Mouse (Mus musculus) ES-E14 (cell line): ENCODE measurements around the gene Gper1. TPM values are rescaled to one million over a fixed set of nuclear protein-coding genes. Genes with fewer than 3 reads are reported as not detected.

Source experiments
- DNase-seq: peaks from one replicate; pipeline ENCODE4 v3.0.0-alpha.2; 2013; ENCODE audit warnings: low read depth, low spot score
- H3K27ac ChIP-seq: 2 replicates; pipeline ENCODE4 v1.5.1; 2012; ENCODE audit warnings: low read depth, mild to moderate bottlenecking, low read length, moderate library complexity, mixed read lengths; ENCODE audit not compliant: poor library complexity, insufficient read depth, severe bottlenecking
- H3K36me3 ChIP-seq: 2 replicates; pipeline ENCODE4 v1.6.1; 2012; ENCODE audit warnings: mild to moderate bottlenecking, low read length, moderate library complexity, mixed read lengths; ENCODE audit not compliant: control insufficient read depth, poor library complexity, insufficient read depth, severe bottlenecking
- H3K4me1 ChIP-seq, 2 experiments: fragments of 150-350 bp in 1 of 2; sonication (generic) in 1 of 2; 2 replicates each; pipeline ENCODE4 v1.6.1; 2012; ENCODE audit warnings: low read length in 2 of 2, mild to moderate bottlenecking in 1 of 2, mixed read lengths in 1 of 2; ENCODE audit not compliant: control insufficient read depth in 2 of 2, insufficient read depth in 2 of 2, poor library complexity in 1 of 2
- H3K4me3 ChIP-seq, 2 experiments: fragments of 150-350 bp in 1 of 2; sonication (generic) in 1 of 2; 2 replicates each; pipeline ENCODE4 v1.5.1; 2012; ENCODE audit warnings: low read length in 2 of 2, low read depth in 1 of 2, mild to moderate bottlenecking in 1 of 2, mixed read lengths in 1 of 2; ENCODE audit not compliant: insufficient read depth in 1 of 2, poor library complexity in 1 of 2, severe bottlenecking in 1 of 2
- H3K9ac ChIP-seq: 2 replicates; pipeline ENCODE4 v1.6.1; 2012; ENCODE audit warnings: low read depth, mild to moderate bottlenecking, low read length, mixed read lengths; ENCODE audit not compliant: poor library complexity, insufficient read depth, severe bottlenecking
- H3K9me3 ChIP-seq: fragments of 150-350 bp; sonication (generic); 2 replicates; pipeline ENCODE4 v1.6.1; 2012; ENCODE audit warnings: low read depth, mild to moderate bottlenecking, low read length; ENCODE audit not compliant: control insufficient read depth, insufficient read depth
- CHD2 ChIP-seq: IDR thresholded peaks from 2 replicates; pipeline ENCODE4 v1.6.1; 2014; ENCODE audit warnings: mild to moderate bottlenecking, low read depth, low read length, inconsistent platforms
- HCFC1 ChIP-seq: IDR thresholded peaks from 2 replicates; pipeline ENCODE4 v1.6.1; 2012; ENCODE audit warnings: low read length, inconsistent platforms, borderline replicate concordance; ENCODE audit not compliant: insufficient read depth
- MAFK ChIP-seq: IDR thresholded peaks from 2 replicates; pipeline ENCODE4 v1.6.1; 2014; ENCODE audit warnings: mild to moderate bottlenecking, low read depth, low read length, inconsistent platforms; ENCODE audit not compliant: insufficient read depth
- ZC3H11A ChIP-seq: IDR thresholded peaks from 2 replicates; pipeline ENCODE4 v1.6.1; 2012; ENCODE audit warnings: low read depth, mild to moderate bottlenecking, inconsistent platforms, low read length, borderline replicate concordance
- ZNF384 ChIP-seq: IDR thresholded peaks from 2 replicates; pipeline ENCODE4 v1.6.1; 2012; ENCODE audit warnings: low read depth, low read length, inconsistent platforms
- in situ Hi-C, 2 experiments: fragments of 600-800 bp; cut with MboI; formaldehyde crosslinking; loops; one replicate each; pipeline ENCODE4 v1.15.1; 2025; ENCODE audit warnings: low sequenced_read_pairs in 2 of 2, inconsistent platforms in 1 of 2; ENCODE audit not compliant: unreplicated experiment in 2 of 2
- total RNA-seq: library from RNA; depleted of rRNA; stranded (reverse); fragments of 300-350 nt; gene quantifications from 2 replicates; pipeline ENCODE4 v1.2.3, GENCODE M21; 2012

Gper1 gene
- total RNA-seq, 1 experiment = 0.27 TPM

DNA sequence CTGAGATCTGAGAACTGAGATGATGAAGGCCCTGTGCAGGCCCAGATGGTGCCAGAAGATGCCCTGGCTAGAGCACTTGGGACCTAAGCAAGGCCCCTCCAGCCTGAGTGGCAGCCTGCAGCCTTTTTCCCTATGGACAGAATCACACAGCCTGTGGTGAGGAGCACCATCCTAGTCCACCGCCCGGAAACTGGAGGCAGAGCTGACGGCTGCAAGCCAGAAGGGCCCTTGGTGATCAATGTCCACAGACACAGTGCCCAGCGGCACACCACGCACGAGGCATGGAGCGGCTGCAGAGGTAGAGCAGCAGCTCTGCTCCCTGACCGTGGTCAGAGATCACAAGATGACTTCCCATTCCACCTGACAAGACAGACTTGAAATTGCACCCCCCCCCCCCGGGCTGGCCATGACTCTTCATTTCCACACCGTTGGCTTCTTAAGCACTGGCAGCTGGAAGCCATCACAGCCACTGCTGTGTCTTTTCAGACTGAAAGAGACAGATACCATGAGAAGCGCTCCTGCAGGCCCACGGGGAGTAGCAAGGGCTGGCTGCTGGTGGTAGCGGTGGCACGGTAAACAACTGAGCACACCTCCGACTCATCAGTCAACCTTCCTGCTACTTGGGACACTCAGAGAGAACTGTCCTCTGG lies 11.2 kb upstream of the Gper1 start:
- no peaks in the 10 kb centered on the region for H3K9me3 ChIP-seq
- H3K27ac ChIP-seq = no peak overlapping the region
- peaks cover 16% of the 10 kb centered on the region for H3K36me3 ChIP-seq
- TF ChIP-seq ZNF384 (no peak), MAFK (no peak), ZC3H11A (no peak), CHD2 (no peak), HCFC1 (no peak)
- no peak overlapping the region for H3K4me3 ChIP-seq
- no peak overlapping the region for H3K9ac ChIP-seq
- in situ Hi-C loops = no loop called here
- H3K4me1 ChIP-seq = no peaks in the 10 kb centered on the region
- no peak for DNase-seq

DNA sequence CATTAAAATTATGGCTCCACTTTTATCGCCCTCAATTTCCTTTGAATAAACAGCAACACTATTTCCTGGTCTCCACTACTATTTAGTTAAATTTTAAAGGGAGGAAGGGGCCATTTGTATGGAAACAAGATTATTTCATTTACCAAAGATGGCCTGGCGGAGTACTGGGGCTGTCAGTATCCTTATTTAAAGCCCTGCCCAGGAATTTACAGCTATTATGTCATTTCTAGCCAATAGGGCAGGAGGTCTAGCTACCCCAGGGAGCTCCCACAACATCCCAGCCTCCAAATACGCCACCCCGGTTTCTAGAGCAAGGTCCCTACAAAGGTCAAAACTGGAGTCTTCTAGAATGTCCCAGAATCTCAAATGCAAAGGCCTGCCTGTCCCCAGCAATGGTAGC lies 9.4 kb upstream of the Gper1 start:
- H3K4me1 ChIP-seq = peaks cover 0 to 1% of the 10 kb centered on the region in 2 experiments; a peak in 1 of 4 replicates
- no peak for DNase-seq
- no peak overlapping the region for H3K4me3 ChIP-seq
- H3K36me3 ChIP-seq = peaks cover 15% of the 10 kb centered on the region
- no peak overlapping the region for H3K27ac ChIP-seq
- H3K9me3 ChIP-seq = no peaks in the 10 kb centered on the region
- TF ChIP-seq ZC3H11A (no peak), MAFK (no peak), ZNF384 (no peak), CHD2 (no peak), HCFC1 (no peak)
- no peak overlapping the region for H3K9ac ChIP-seq
- in situ Hi-C loops = no loop called here

DNA sequence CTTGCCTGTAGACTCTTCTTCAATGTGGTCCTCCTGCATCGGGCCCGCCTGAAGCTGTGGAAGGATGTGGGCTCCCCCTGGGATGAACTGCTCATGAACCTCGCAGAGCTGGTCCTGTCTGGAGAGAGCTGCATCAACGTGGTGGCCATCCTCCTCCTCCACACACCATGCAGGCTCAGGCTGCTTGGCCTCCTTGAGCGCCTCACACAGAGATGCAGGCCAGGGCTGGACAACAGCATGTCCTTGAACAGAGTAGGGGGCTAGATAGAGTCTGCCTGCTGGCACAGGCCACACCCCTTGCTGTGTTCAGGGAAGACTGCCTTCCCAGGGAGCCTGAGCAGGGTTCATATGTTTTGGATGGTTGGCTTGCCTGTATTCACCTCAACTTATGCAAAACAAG lies 8.0 kb upstream of the Gper1 start:
- H3K27ac ChIP-seq = no peak overlapping the region
- H3K4me3 ChIP-seq = no peak overlapping the region
- no peaks in the 10 kb centered on the region for H3K9me3 ChIP-seq
- peaks cover 14% of the 10 kb centered on the region for H3K36me3 ChIP-seq
- no peak overlapping the region for H3K9ac ChIP-seq
- peaks cover 0 to 4% of the 10 kb centered on the region in 2 experiments; a peak in 1 of 4 replicates for H3K4me1 ChIP-seq
- DNase-seq = no peak
- in situ Hi-C loops = no loop called here
- TF ChIP-seq CHD2 = no peak
- no peak for TF ChIP-seq HCFC1
- no peak for TF ChIP-seq MAFK
- no peak for TF ChIP-seq ZC3H11A
- no peak for TF ChIP-seq ZNF384

DNA sequence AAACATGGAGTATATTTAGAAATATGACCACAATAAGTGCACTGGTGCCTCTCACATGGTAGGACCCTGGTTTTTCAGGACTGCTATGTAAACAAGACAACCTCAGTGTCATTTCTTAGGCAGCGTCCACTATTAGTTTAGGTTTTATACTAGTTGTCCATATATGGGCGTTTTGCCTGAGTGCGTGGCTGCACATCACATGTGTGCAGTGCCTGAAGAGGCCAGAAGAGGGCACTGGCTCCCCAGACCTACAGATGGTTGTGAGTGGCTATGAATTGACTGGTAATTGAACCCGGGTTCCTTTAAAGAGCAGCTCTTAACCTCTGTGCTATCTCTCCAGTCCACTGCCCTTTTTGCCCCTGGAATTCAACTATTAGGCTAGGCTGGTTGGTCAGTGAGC lies 6.0 kb upstream of the Gper1 start:
- TF ChIP-seq ZNF384 (no peak), CHD2 (no peak), ZC3H11A (no peak), HCFC1 (no peak), MAFK (no peak)
- DNase-seq = peak; percentile 61
- Histone ChIP-seq H3K27ac (no peak overlapping the region), H3K4me3 (no peak overlapping the region), H3K9me3 (no peaks in the 10 kb centered on the region), H3K9ac (no peak overlapping the region), H3K36me3 (peaks cover 14% of the 10 kb centered on the region), H3K4me1 (peaks cover 0 to 4% of the 10 kb centered on the region in 2 experiments; a peak in 1 of 4 replicates)
- in situ Hi-C loops = no loop called here

DNA sequence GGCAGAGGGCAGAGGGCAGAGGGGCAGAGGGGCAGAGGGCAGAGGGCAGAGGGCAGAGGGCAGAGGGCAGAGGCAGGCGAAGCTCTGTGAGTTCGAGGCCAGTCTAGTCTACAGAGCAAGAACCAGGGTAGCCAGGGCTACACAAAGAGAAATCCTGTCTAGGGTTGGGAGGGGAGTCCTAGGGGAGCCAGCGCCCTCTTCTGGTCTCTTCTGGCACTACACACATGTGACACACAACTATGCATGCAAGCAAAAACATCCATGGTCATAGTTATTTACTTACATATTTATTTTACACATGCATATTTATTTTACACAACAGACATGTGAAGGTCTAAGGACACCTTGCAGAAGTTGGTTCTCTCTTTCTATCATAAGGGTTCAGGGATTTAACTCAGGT lies 5.5 kb upstream of the Gper1 start:
- Histone ChIP-seq H3K9me3 (no peaks in the 10 kb centered on the region), H3K9ac (no peak overlapping the region), H3K4me1 (peaks cover 0 to 4% of the 10 kb centered on the region in 2 experiments; a peak in 1 of 4 replicates), H3K4me3 (no peak overlapping the region), H3K27ac (no peak overlapping the region), H3K36me3 (peaks cover 14% of the 10 kb centered on the region)
- in situ Hi-C loops = no loop called here
- TF ChIP-seq MAFK = no peak
- no peak for TF ChIP-seq ZNF384
- TF ChIP-seq HCFC1 = no peak
- no peak for TF ChIP-seq ZC3H11A
- DNase-seq = peak; percentile 31
